Mouse (Mus musculus): Measurements from ENCODE around the gene Arhgef15. TPM values are rescaled to one million over a fixed set of nuclear protein-coding genes. Genes with fewer than 3 reads are reported as not detected.
A peak's percentile ranks its signal among the peaks of the same experiment; 100 is the strongest.

Arhgef15 gene
- total and polyA plus RNA-seq, 3 experiments: 0.04 TPM; not detected in 2

GRCm38 (mm10) chr11:68906461-68906790 is 50.9 kb downstream of the Arhgef15 start:
- H3K27me3 ChIP-seq (replicated peaks): peaks cover 3% of the 10 kb centered on the region
- H3K9ac ChIP-seq (ENCODE audit: insufficient read depth, low read depth): no peak overlapping the region
- peaks cover 19% of the 10 kb centered on the region for H3K79me2 ChIP-seq (replicated peaks; ENCODE audit: control insufficient read depth, extremely low read depth, insufficient read depth, poor library complexity, severe bottlenecking)
- TF ChIP-seq RCOR1 (conservative IDR thresholded peaks at IDR 0.05; ENCODE audit: low read depth, low read length): no peak; the same call in 1 of the 2 replicates
- no peak for TF ChIP-seq NELFE (IDR thresholded peaks at IDR 0.05; ENCODE audit: low read depth, low read length)
- no peak for TF ChIP-seq MAFK (IDR thresholded peaks at IDR 0.05; ENCODE audit: insufficient replicate concordance, low read length)
- no peak for TF ChIP-seq ZKSCAN1 (IDR thresholded peaks at IDR 0.05; ENCODE audit: borderline replicate concordance, low read depth, low read length)
- TF ChIP-seq CHD2 (IDR thresholded peaks at IDR 0.05; ENCODE audit: low read length): peak; percentile 38; the same call in 1 of the 2 replicates
- TF ChIP-seq E2F4 (IDR thresholded peaks at IDR 0.05; ENCODE audit: insufficient replicate concordance, low read depth, low read length): no peak
- TF ChIP-seq ZMIZ1 (IDR thresholded peaks at IDR 0.05; ENCODE audit: low read depth, low read length): peak; percentile 38; the same call in 1 of the 2 replicates
- no peak for TF ChIP-seq ZC3H11A (IDR thresholded peaks at IDR 0.05; ENCODE audit: low read depth, low read length)
- no peak for TF ChIP-seq BHLHE40 (IDR thresholded peaks at IDR 0.05; ENCODE audit: low read depth, low read length)
- TF ChIP-seq PAX5 (IDR thresholded peaks at IDR 0.05; ENCODE audit: low read length): no peak
- TF ChIP-seq EP300 (IDR thresholded peaks at IDR 0.05; ENCODE audit: low read length): no peak
- no peak for TF ChIP-seq MYC (IDR thresholded peaks at IDR 0.05; ENCODE audit: low read depth, low read length)
- TF ChIP-seq CHD1 (IDR thresholded peaks at IDR 0.05; ENCODE audit: low read depth, low read length): no peak
- H3K27ac ChIP-seq (ENCODE audit: insufficient read depth, low read depth): no peak overlapping the region
- DNase-seq (ENCODE audit: extremely low read depth): peak; percentile 40
- in situ Hi-C loops (cut with MboI; ENCODE audit: low pct_ligation_motif_present, low pct_unique_long_range_greater_than_20kb, low sequenced_read_pairs): no loop called here
- peaks cover 36 to 54% of the 10 kb centered on the region in 2 experiments for H3K36me3 ChIP-seq (replicated peaks in 1 of 2; ENCODE audit: control insufficient read depth in 1 of 2, insufficient read depth in 1 of 2, low read length in 1 of 2)
- H3K9me3 ChIP-seq (replicated peaks; ENCODE audit: low read length): no peaks in the 10 kb centered on the region
- dilution Hi-C loops (cut with MboI; ENCODE audit: extremely low pct_ligation_motif_present, extremely low pct_unique_long_range_greater_than_20kb, low sequenced_read_pairs): no loop called here
- H3K4me1 ChIP-seq (ENCODE audit: control insufficient read depth in 1 of 2, insufficient read depth in 2 of 2): peaks cover 5 to 23% of the 10 kb centered on the region in 2 experiments; a peak in 3 of 4 replicates
- H3K4me2 ChIP-seq (ENCODE audit: insufficient read depth, low read depth, poor library complexity, severe bottlenecking): no peak overlapping the region
- no peak overlapping the region for H3K4me3 ChIP-seq (replicated peaks in 1 of 3; ENCODE audit: low read depth in 2 of 3, low read length in 2 of 3, poor library complexity in 1 of 3)

GRCm38 (mm10) chr11:68905665-68906460 is 51.4 kb downstream of the Arhgef15 start:
- dilution Hi-C loops (cut with MboI; ENCODE audit: extremely low pct_ligation_motif_present, extremely low pct_unique_long_range_greater_than_20kb, low sequenced_read_pairs): no loop called here
- Histone ChIP-seq H3K27ac (ENCODE audit: insufficient read depth, low read depth) (no peak overlapping the region), H3K36me3 (replicated peaks in 1 of 2; ENCODE audit: control insufficient read depth in 1 of 2, insufficient read depth in 1 of 2, low read length in 1 of 2) (peaks cover 36 to 54% of the 10 kb centered on the region in 2 experiments), H3K9ac (ENCODE audit: insufficient read depth, low read depth) (no peak overlapping the region), H3K4me2 (ENCODE audit: insufficient read depth, low read depth, poor library complexity, severe bottlenecking) (no peak overlapping the region), H3K79me2 (replicated peaks; ENCODE audit: control insufficient read depth, extremely low read depth, insufficient read depth, poor library complexity, severe bottlenecking) (peaks cover 19% of the 10 kb centered on the region), H3K4me3 (replicated peaks in 1 of 3; ENCODE audit: low read depth in 2 of 3, low read length in 2 of 3, poor library complexity in 1 of 3) (no peak overlapping the region), H3K4me1 (ENCODE audit: control insufficient read depth in 1 of 2, insufficient read depth in 2 of 2) (peaks cover 5 to 26% of the 10 kb centered on the region in 2 experiments; a peak in 3 of 4 replicates), H3K9me3 (replicated peaks; ENCODE audit: low read length) (no peaks in the 10 kb centered on the region), H3K27me3 (replicated peaks) (no peaks in the 10 kb centered on the region)
- in situ Hi-C loops (cut with MboI; ENCODE audit: low pct_ligation_motif_present, low pct_unique_long_range_greater_than_20kb, low sequenced_read_pairs): no loop called here
- DNase-seq (ENCODE audit: extremely low read depth): peak; percentile 25
- TF ChIP-seq POLR2AphosphoS2 (IDR thresholded peaks at IDR 0.05; ENCODE audit: low read depth, low read length) (peak; percentile 66; the same call in 1 of the 2 replicates), POLR2A (IDR thresholded peaks at IDR 0.05; ENCODE audit: low read depth, low read length) (peak; percentile 66), CHD1 (IDR thresholded peaks at IDR 0.05; ENCODE audit: low read depth, low read length) (no peak), ZNF384 (IDR thresholded peaks at IDR 0.05; ENCODE audit: low read depth, low read length) (peak; percentile 44; the same call in 1 of the 2 replicates), ZMIZ1 (IDR thresholded peaks at IDR 0.05; ENCODE audit: low read depth, low read length) (peak; percentile 16), CHD2 (IDR thresholded peaks at IDR 0.05; ENCODE audit: low read length) (peak; percentile 62; the same call in 1 of the 2 replicates)

All from CH12.LX (cell line).